Mouse (Mus musculus) adrenal gland, adult 10 weeks (tissue): ENCODE data around the gene Siglech. TPM values are rescaled to one million over a fixed set of nuclear protein-coding genes. Genes with fewer than 3 reads are reported as not detected.

ENCODE experiments used
- polyA plus RNA-seq: library from polyadenylated mRNA; stranded (reverse); fragments of 350-450 nt; fragmentation: Illumina TruSeq; extraction: RNeasy Lipid Tissue Mini Kit (QIAGEN cat#74804); gene quantifications from one replicate; pipeline ENCODE4 v1.2.3, GENCODE M21; 2014; ENCODE audit warnings: low read depth, low replicate concordance

Gene Siglech
- 0.52 TPM for polyA plus RNA-seq

DNA sequence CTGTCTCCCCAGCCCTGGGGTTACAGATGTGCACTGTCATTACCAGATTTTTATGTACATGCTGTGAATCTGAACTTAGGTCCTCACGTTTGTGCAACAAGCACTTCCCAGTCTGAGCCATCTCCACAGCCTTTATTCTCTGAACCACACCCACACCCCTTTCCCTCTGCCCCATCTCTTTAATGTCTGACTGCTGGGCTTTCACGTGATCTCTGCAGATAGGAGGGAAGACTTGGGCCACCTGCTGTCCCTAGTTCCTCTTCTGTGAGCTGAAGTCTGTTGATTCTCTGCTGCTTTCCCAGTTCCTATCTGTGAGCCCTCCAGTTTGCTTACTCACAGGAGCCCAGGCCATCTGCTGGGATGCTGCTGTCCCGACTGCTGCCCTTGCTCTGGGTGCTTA is at the start of gene Siglech:
TSS of gene Siglech (plus strand) at position 253 of the 400 bp plus-strand sequence.

DNA sequence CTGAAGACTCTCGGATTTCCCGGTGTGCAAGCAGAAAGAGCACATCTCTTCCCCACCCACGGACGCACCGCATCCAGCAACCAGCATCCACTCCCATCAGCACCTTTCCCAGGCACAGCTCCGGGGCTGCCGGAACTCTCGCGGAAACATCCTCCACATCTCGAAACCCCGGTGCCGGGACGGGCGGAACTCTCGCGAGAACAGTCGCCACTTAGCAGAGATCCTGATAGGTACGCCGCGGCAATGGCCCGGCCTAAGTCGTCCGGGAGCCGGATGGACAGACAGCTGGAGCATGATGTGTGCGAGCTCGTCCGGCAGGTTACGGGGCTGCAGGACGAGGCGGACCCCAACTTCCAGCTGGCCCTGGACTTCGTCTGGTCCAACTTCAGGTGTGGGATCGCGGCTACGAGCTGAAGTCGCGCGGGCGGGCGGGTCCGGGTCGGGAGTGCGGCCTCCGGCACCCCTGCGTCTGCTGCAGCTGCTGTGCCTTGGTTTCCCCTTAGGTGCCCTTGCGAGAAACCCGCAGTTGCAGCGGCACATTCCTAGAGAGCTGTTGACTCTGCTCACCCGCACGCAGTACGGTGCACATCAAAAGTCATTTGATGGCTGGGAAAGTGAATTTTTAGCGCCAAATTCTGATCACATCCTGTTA is 26.1 kb downstream of the Siglech start, which contains the start of gene Tubgcp5:
TSS of gene Tubgcp5 (plus strand) at position 203 of the 652 bp plus-strand sequence.

Other genes with a start within 250 kb of the Siglech start
- 30.1 TPM for gene Tubgcp5, start 26.0 kb downstream of the Siglech start, polyA plus RNA-seq
- 62.5 TPM for gene Cyfip1, start 73.6 kb downstream of the Siglech start, polyA plus RNA-seq
- gene Nipa2, start 194.3 kb downstream of the Siglech start, polyA plus RNA-seq = 134 TPM